ENCODE assay signal across 15 mouse cellular contexts in the genomic region with DNA sequence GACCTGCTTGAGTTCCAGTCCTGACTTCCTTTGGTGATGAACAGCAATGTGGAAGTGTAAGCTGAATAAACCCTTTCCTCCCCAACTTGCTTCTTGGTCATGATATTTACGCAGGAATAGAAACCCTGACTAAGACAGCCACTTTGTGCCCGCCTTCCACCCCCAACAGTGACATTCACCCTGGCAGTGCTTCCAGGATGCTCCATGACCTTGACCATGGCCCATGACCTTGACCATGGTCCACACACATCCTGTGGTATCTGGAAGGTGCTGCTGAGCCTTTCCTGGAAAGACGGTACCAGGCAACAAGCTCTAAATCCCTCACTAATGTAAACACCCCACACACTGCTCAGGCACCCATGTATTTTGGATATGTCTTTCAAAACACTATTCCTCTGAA.
"Had no signal": no experiment of that assay in that cellular context is flagged by ENCODE, and none has a peak within 500 bp of the region (broad histone marks: within the 10 kb centered on the region; RNA-seq: fewer than 3 reads in every experiment).

No protein-coding gene starts in this region.

- H3K27ac ChIP-seq: kidney, postnatal 0 days; layer of hippocampus, adult 2 months; left cerebral cortex, adult 2 months; liver, embryonic 13.5 days; midbrain, embryonic 12.5 days; midbrain, embryonic 15.5 days; neural tube, embryonic 12.5 days; neural tube, embryonic 15.5 days; stomach, postnatal 0 days had no signal

- H3K4me1 ChIP-seq: midbrain, embryonic 12.5 days; midbrain, embryonic 15.5 days; neural tube, embryonic 12.5 days; neural tube, embryonic 15.5 days had no signal

- H3K36me3 ChIP-seq: midbrain, embryonic 15.5 days; neural tube, embryonic 15.5 days had no signal

- H3K4me2 ChIP-seq: liver, embryonic 13.5 days; midbrain, embryonic 12.5 days; midbrain, embryonic 15.5 days; neural tube, embryonic 12.5 days; neural tube, embryonic 15.5 days had no signal

- DNase-seq: kidney, postnatal 25 days; layer of hippocampus, adult 9-11 months; lung, adult 2 months; right cerebral cortex, adult 18-20 months; right cerebral cortex, postnatal 14 days; right cerebral cortex, postnatal 4 days had no signal

- H3K9ac ChIP-seq: liver, embryonic 13.5 days; midbrain, embryonic 12.5 days; midbrain, embryonic 15.5 days; neural tube, embryonic 12.5 days; neural tube, embryonic 15.5 days had no signal

- H3K4me3 ChIP-seq: layer of hippocampus, adult 2 months; left cerebral cortex, adult 2 months; liver, embryonic 13.5 days; midbrain, embryonic 12.5 days; midbrain, embryonic 15.5 days; neural tube, embryonic 12.5 days; neural tube, embryonic 15.5 days had no signal

- ATAC-seq: midbrain, embryonic 15.5 days had no signal

- H3K27me3 ChIP-seq: liver, embryonic 13.5 days; midbrain, embryonic 12.5 days; midbrain, embryonic 15.5 days; neural tube, embryonic 12.5 days; neural tube, embryonic 15.5 days had no signal

- H3K9me3 ChIP-seq: liver, embryonic 13.5 days; midbrain, embryonic 15.5 days; neural tube, embryonic 15.5 days had no signal
